Mouse (Mus musculus) liver, postnatal 0 days (tissue): ENCODE data around the gene Ctdsp1.

Experiments
- CTCF ChIP-seq: sonication (generic); IDR thresholded peaks from 2 replicates; pipeline ENCODE4 v1.5.1; 2016; ENCODE audit warnings: antibody characterized with exemption, low read depth
- EP300 ChIP-seq: IDR thresholded peaks from 2 replicates; pipeline ENCODE4 v1.6.1; 2016; ENCODE audit warnings: antibody characterized with exemption, low read depth, mild to moderate bottlenecking

DNA sequence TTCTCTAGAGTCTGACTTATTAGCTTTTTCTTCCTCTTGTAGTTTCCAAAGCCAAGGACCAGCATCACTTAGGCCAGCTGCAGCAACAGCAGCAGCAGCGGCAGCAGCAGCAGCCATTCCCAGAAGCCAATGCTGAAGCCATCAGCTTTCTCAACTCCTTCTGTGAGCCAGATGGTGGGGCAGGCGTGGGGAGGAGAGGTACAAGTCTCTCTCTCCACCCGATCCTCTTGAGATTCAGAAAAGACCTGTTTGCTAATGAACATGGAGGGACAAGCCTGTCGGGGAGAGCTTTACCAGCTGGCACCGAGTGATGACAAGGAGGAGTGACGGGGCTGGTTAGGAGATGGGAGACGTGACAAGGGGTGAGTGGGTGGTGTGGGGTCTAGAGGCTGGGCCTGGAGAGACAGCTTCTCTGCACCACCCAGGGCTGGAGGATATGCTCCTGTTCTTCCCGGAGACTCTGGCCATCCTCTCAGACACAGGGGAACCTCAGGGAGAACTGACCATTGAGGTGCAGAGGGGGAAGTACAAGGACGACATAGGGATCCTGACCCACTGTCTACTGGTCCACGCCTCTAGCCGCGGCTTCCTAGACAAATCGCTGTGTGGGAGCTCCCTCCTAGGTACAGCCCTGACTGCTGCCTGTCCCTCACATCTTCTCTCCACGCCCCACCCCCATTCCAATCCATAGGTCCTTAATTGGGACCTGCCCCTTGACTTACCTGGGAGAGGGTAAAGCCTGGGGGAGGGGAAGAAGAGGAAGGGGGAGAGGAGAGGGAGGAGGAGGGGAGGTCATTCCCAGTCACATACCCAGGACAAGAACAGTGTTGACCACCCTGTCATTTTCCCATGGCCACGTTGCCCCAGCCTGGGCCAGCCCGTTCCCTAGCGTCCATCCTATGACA is 28.7 kb upstream of the Ctdsp1 start:
- no peak for TF ChIP-seq CTCF
- TF ChIP-seq EP300 = no peak
